ENCODE assay signal across 24 mouse cellular contexts in the genomic region with DNA sequence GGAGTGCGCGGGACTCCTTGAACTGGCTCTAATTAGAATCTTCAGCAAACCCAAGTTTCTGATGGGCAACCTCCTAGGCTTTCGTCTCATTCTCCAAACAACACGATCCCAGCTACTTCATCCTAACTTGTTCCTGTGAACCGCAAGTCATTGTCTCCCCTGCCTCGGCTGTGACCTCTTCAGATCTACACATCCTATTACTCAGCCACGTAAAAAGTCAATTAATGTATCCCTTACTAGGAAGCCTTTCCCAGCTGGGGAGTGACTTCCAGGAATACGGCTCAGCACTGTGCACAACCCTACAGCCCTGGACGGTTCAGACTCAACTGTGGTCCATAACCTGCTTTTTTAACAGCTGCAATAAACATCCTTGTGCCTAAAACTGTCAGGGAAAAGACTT. TPM values are rescaled to one million over a fixed set of nuclear protein-coding genes. Genes with fewer than 3 reads are reported as not detected.
A peak's percentile ranks its signal among the peaks of the same experiment; 100 is the strongest.
DNase-seq lines count a peak whose midpoint lies in the region; ATAC-seq and TF ChIP-seq lines count a peak whose summit lies in the region.
"Had no signal": no experiment of that assay in that cellular context is flagged by ENCODE, and none has a peak within 500 bp of the region (broad histone marks: within the 10 kb centered on the region; RNA-seq: fewer than 3 reads in every experiment).

No protein-coding gene starts in this region.

- TF ChIP-seq EP300 in lung, postnatal 0 days (IDR thresholded peaks at IDR 0.05), result no peak
- no peak for TF ChIP-seq EP300 in stomach, postnatal 0 days (optimal IDR thresholded peaks at IDR 0.05)

- peak overlapping the region; percentile 71; the same call in 1 of the 2 replicates for H3K4me3 ChIP-seq in gastrocnemius, adult 2 months
- no peak overlapping the region for H3K4me3 ChIP-seq in heart, embryonic 14.5 days (ENCODE audit: control insufficient read depth in 1 of 2, insufficient read depth in 1 of 2, low read depth in 1 of 2, low read length in 2 of 2)
- H3K4me3 ChIP-seq in lung, postnatal 0 days (ENCODE audit: low read depth, low read length), result no peak overlapping the region
- no peak overlapping the region for H3K4me3 ChIP-seq in stomach, postnatal 0 days (ENCODE audit: low read depth, low read length)
- H3K4me3 ChIP-seq: embryonic facial prominence, embryonic 12.5 days; hindbrain, embryonic 15.5 days; midbrain, embryonic 12.5 days; neural tube, embryonic 12.5 days had no signal

- peaks cover 22 to 49% of the 10 kb centered on the region in 2 experiments for H3K4me1 ChIP-seq in heart, embryonic 14.5 days (ENCODE audit: control insufficient read depth in 2 of 2, insufficient read depth in 2 of 2, low read length in 2 of 2)
- H3K4me1 ChIP-seq in lung, postnatal 0 days (ENCODE audit: insufficient read depth, low read depth, low read length), result peaks cover 25% of the 10 kb centered on the region
- H3K4me1 ChIP-seq in stomach, postnatal 0 days (replicated peaks; ENCODE audit: control insufficient read depth, insufficient read depth), result peaks cover 5% of the 10 kb centered on the region

- no peak overlapping the region for H3K27ac ChIP-seq in gastrocnemius, adult 2 months
- no peak overlapping the region for H3K27ac ChIP-seq in heart, embryonic 14.5 days (replicated peaks in 1 of 2; ENCODE audit: control insufficient read depth in 1 of 2, insufficient read depth in 1 of 2, low read depth in 2 of 2, low read length in 2 of 2)
- no peak overlapping the region for H3K27ac ChIP-seq in lung, postnatal 0 days (ENCODE audit: low read length)
- H3K27ac ChIP-seq in stomach, postnatal 0 days (replicated peaks), result no peak overlapping the region
- H3K27ac ChIP-seq: hindbrain, embryonic 15.5 days; midbrain, embryonic 12.5 days; neural tube, embryonic 12.5 days had no signal

- no peaks in the 10 kb centered on the region for H3K9me3 ChIP-seq in heart, embryonic 14.5 days (ENCODE audit: control insufficient read depth, low read length)
- no peaks in the 10 kb centered on the region for H3K9me3 ChIP-seq in lung, postnatal 0 days (ENCODE audit: low read length)
- no peaks in the 10 kb centered on the region for H3K9me3 ChIP-seq in stomach, postnatal 0 days (ENCODE audit: control insufficient read depth, low read length)
- H3K9me3 ChIP-seq: embryonic facial prominence, embryonic 12.5 days; hindbrain, embryonic 15.5 days; midbrain, embryonic 12.5 days; neural tube, embryonic 12.5 days had no signal

- TF ChIP-seq CTCF in gastrocnemius, adult 2 months (IDR thresholded peaks at IDR 0.05), result no peak
- TF ChIP-seq CTCF in lung, postnatal 0 days (IDR thresholded peaks at IDR 0.05), result no peak
- TF ChIP-seq CTCF in stomach, postnatal 0 days (IDR thresholded peaks at IDR 0.05; ENCODE audit: low read depth), result no peak

- 68% methylated on average over 9 of the region's 9 CpGs for WGBS in heart, embryonic 14.5 days
- 50% methylated on average over 9 of the region's 9 CpGs for WGBS in lung, postnatal 0 days
- WGBS in stomach, postnatal 0 days, result 56% methylated on average over 9 of the region's 9 CpGs

- peaks cover 4% of the 10 kb centered on the region for H3K36me3 ChIP-seq in heart, embryonic 14.5 days (ENCODE audit: control insufficient read depth, insufficient read depth, low read length)
- no peaks in the 10 kb centered on the region for H3K36me3 ChIP-seq in lung, postnatal 0 days (ENCODE audit: insufficient read depth, low read length)
- no peaks in the 10 kb centered on the region for H3K36me3 ChIP-seq in stomach, postnatal 0 days (ENCODE audit: control insufficient read depth, insufficient read depth, low read length)
- H3K36me3 ChIP-seq: embryonic facial prominence, embryonic 12.5 days; hindbrain, embryonic 15.5 days; midbrain, embryonic 12.5 days; neural tube, embryonic 12.5 days had no signal

- H3K27me3 ChIP-seq in heart, embryonic 14.5 days (ENCODE audit: control insufficient read depth, insufficient read depth, low read length), result no peaks in the 10 kb centered on the region
- H3K27me3 ChIP-seq in lung, postnatal 0 days (replicated peaks; ENCODE audit: insufficient read depth, low read length), result no peaks in the 10 kb centered on the region
- H3K27me3 ChIP-seq in stomach, postnatal 0 days (ENCODE audit: control insufficient read depth, insufficient read depth, low read length), result no peaks in the 10 kb centered on the region
- H3K27me3 ChIP-seq: embryonic facial prominence, embryonic 12.5 days; hindbrain, embryonic 15.5 days; midbrain, embryonic 12.5 days; neural tube, embryonic 12.5 days; Patski had no signal

- peak; percentile 31; the same call in 1 of the 2 replicates for ATAC-seq in heart, embryonic 14.5 days (ENCODE audit: insufficient number of reproducible peaks, insufficient read depth, low FRiP score, low read depth)
- ATAC-seq in lung, postnatal 0 days, result peak; percentile 32; the same call in 1 of the 2 replicates
- no peak for ATAC-seq in stomach, postnatal 0 days (ENCODE audit: low FRiP score, low TSS enrichment)
- ATAC-seq: forebrain, embryonic 14.5 days had no signal

- DNase-seq in gastrocnemius, adult 2 months, result no peak
- DNase-seq in gastrocnemius, adult 8-10 months (ENCODE audit: low spot score in 2 of 2), result no peak
- no peak for DNase-seq in heart, postnatal 25 days (ENCODE audit: low spot score)
- no peak for DNase-seq in lung, postnatal 0 days (ENCODE audit: low spot score)
- no peak for DNase-seq in lung, postnatal 14 days
- DNase-seq in stomach, postnatal 0 days (ENCODE audit: low spot score), result no peak
- DNase-seq: adrenal gland, postnatal 36 days; cerebellum, adult 11 months; cerebellum, adult 9-11 months; gastrocnemius, postnatal 14 days; kidney, adult 2 months; kidney, postnatal 36 days; layer of hippocampus, postnatal 36 days; retina, postnatal 1 day; right cerebral cortex, postnatal 25 days; spleen, adult 18-20 months; thymus, postnatal 14 days had no signal

- no peak overlapping the region; the same call in 1 of the 2 replicates for H3K9ac ChIP-seq in heart, embryonic 14.5 days (ENCODE audit: low read length)
- H3K9ac ChIP-seq in lung, postnatal 0 days (replicated peaks; ENCODE audit: low read depth), result no peak overlapping the region
- no peak overlapping the region for H3K9ac ChIP-seq in stomach, postnatal 0 days (ENCODE audit: low read length)
- H3K9ac ChIP-seq: embryonic facial prominence, embryonic 12.5 days; hindbrain, embryonic 15.5 days; midbrain, embryonic 12.5 days; neural tube, embryonic 12.5 days had no signal

- intact Hi-C loops in gastrocnemius, adult 2 months (cut with DNase I), result no loop called here
- intact Hi-C loops in heart, postnatal 25 days (cut with DNase I), result no loop called here

- peak overlapping the region; percentile 76 for H3K4me2 ChIP-seq in heart, embryonic 14.5 days (ENCODE audit: low read length)
- H3K4me2 ChIP-seq in lung, postnatal 0 days (replicated peaks; ENCODE audit: low read depth, low read length), result no peak overlapping the region
- H3K4me2 ChIP-seq in stomach, postnatal 0 days (replicated peaks; ENCODE audit: low read depth), result 0 out of 2 replicates have a peak overlapping the region, but pooled peaks have one; percentile 6
- H3K4me2 ChIP-seq: embryonic facial prominence, embryonic 12.5 days; midbrain, embryonic 12.5 days had no signal

RNA-seq across cellular contexts. Expression of a gene that starts 32.2 kb away (rescaled TPM):
- 10 to 100 TPM in 1 of 2 experiments, 1 to 10 TPM in 1; 9.6 to 12.0 TPM for total RNA-seq in gastrocnemius, adult 2 months (2021)
- total RNA-seq in gastrocnemius, adult 8-10 months (2022), result 1 to 10 TPM; 8.0 to 9.0 (median 8.9) TPM
- polyA plus RNA-seq in heart, embryonic 14.5 days (2014; fragmentation: Nextera tagmentation; extraction: Ambion mirVana), result 47.1 and 49.2 TPM in 2 replicates
- 10 to 100 TPM; 57.2 to 57.6 TPM for total RNA-seq in heart, postnatal 25 days (2021)
- 46.3 and 56.4 TPM in 2 replicates for polyA plus RNA-seq in lung, postnatal 0 days (2015; fragmentation: Nextera tagmentation; extraction: Ambion mirVana)
- 34.3 and 35.2 TPM in 2 replicates for polyA plus RNA-seq in stomach, postnatal 0 days (2015; fragmentation: Nextera tagmentation; extraction: Ambion mirVana)

Comparison
In these comparisons a context has a peak if more than half of its experiments do, and no peak if none do; other contexts are left out.
1. RNA of a gene that starts 32.2 kb away (total RNA-seq): 57.2 to 57.6 TPM in heart, postnatal 25 days; 9.6 to 12.0 TPM in gastrocnemius, adult 2 months and 8.0 to 9.0 TPM in gastrocnemius, adult 8-10 months; every median in the first group is over 4 times any median in the second.